Mouse (Mus musculus) hindbrain, postnatal 0 days (tissue): ENCODE data around the gene Trak1. TPM values are rescaled to one million over a fixed set of nuclear protein-coding genes. Genes with fewer than 3 reads are reported as not detected.
A peak's percentile ranks its signal among the peaks of the same experiment; 100 is the strongest.

Experiments used
- ATAC-seq: fragments of 200-750 bp; cut with Nextera tagmentation; 2 replicates; pipeline ENCODE4 v1.8.0; 2017; ENCODE audit warnings: mild to moderate bottlenecking, moderate TSS enrichment, moderate library complexity
- DNase-seq: peaks from one replicate; pipeline ENCODE4 v3.0.0-alpha.2; 2015; ENCODE audit warnings: low spot score
- H3K27ac ChIP-seq: fragments of 300-500 bp; sonication (generic); 2 replicates; pipeline ENCODE4 v1.5.1; 2014; ENCODE audit warnings: mild to moderate bottlenecking
- H3K27me3 ChIP-seq: fragments of 300-500 bp; sonication (generic); 2 replicates; pipeline ENCODE4 v1.6.1; 2014; ENCODE audit warnings: low read length, mixed read lengths; ENCODE audit not compliant: insufficient read depth
- H3K36me3 ChIP-seq: fragments of 300-500 bp; sonication (generic); 2 replicates; pipeline ENCODE4 v1.6.1; 2014; ENCODE audit warnings: low read length, mixed read lengths; ENCODE audit not compliant: insufficient read depth
- H3K4me1 ChIP-seq: fragments of 300-500 bp; sonication (generic); 2 replicates; pipeline ENCODE4 v1.6.1; 2014; ENCODE audit warnings: antibody characterized with exemption, low read length, mixed read lengths; ENCODE audit not compliant: insufficient read depth
- H3K4me2 ChIP-seq: fragments of 300-500 bp; sonication (generic); 2 replicates; pipeline ENCODE4 v1.6.1; 2014; ENCODE audit warnings: low read depth, mild to moderate bottlenecking, low read length, moderate library complexity, mixed read lengths
- H3K4me3 ChIP-seq: fragments of 300-500 bp; sonication (generic); 2 replicates; pipeline ENCODE4 v1.5.1; 2014; ENCODE audit warnings: low read length
- H3K9ac ChIP-seq: fragments of 300-500 bp; sonication (generic); replicated peaks from 2 replicates; pipeline ENCODE4 v1.6.1; 2014; ENCODE audit warnings: mild to moderate bottlenecking, low read length, moderate library complexity, mixed read lengths
- H3K9me3 ChIP-seq: fragments of 300-500 bp; sonication (generic); 2 replicates; pipeline ENCODE4 v1.6.1; 2016; ENCODE audit warnings: low read length, mixed read lengths
- CTCF ChIP-seq: IDR thresholded peaks from 2 replicates; pipeline ENCODE4 v1.5.1; 2016; ENCODE audit warnings: antibody characterized with exemption, control low read depth, low read depth
- WGBS: fragments of 180-500 bp; shearing (Covaris S2); extraction: QIAGEN DNeasy Blood & Tissue Kit; methylation state at CpG from one replicate; pipeline ENCODE4 v1.1.7; 2014; 5-methylcytosine and 5-hydroxymethylcytosine counted together
- polyA plus RNA-seq: library from polyadenylated mRNA; unstranded; fragments of >200 nt; fragmentation: Nextera tagmentation; extraction: Ambion mirVana; gene quantifications from 2 replicates; pipeline ENCODE4 v1.2.1, GENCODE M21; 2015
- total RNA-seq: library from RNA; depleted of rRNA; stranded (reverse); fragments of >200 nt; gene quantifications from 2 replicates; pipeline ENCODE4 v1.2.3, GENCODE M21; 2014

The Trak1 gene
- total and polyA plus RNA-seq, 2 experiments from 2014 or later = 57.8 to 129 TPM

DNA sequence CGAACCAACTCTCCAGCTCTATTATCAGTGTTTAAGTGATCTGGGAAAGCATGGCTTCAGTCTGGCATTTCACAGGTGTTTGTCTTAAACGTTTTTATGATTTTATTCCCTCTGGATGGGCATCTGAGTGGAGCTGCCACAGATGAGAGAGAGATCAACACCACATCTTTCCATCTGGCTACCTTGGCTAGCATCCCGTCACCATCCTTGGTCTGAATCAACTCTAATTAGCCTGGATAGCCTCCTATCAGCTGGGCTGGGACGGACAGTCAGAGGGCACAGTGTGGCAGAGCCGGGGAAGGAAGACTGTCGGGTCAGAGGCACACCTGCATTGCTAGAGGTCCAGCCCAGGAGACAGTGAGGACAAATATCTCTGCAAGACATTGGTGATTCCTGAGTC lies 15.4 kb upstream of the Trak1 start:
- DNase-seq (no peak), ATAC-seq (no peak)
- 0 out of 2 replicates have a peak, but pooled peaks cover 8% of the 10 kb centered on the region for H3K4me1 ChIP-seq
- no peak overlapping the region for H3K27ac ChIP-seq
- WGBS = 80% methylated on average over 6 of the region's 6 CpGs
- no peak overlapping the region for H3K4me2 ChIP-seq
- no peaks in the 10 kb centered on the region for H3K9me3 ChIP-seq
- H3K36me3 ChIP-seq = no peaks in the 10 kb centered on the region
- no peak overlapping the region for H3K4me3 ChIP-seq
- no peak for TF ChIP-seq CTCF
- no peaks in the 10 kb centered on the region for H3K27me3 ChIP-seq
- no peak overlapping the region for H3K9ac ChIP-seq

DNA sequence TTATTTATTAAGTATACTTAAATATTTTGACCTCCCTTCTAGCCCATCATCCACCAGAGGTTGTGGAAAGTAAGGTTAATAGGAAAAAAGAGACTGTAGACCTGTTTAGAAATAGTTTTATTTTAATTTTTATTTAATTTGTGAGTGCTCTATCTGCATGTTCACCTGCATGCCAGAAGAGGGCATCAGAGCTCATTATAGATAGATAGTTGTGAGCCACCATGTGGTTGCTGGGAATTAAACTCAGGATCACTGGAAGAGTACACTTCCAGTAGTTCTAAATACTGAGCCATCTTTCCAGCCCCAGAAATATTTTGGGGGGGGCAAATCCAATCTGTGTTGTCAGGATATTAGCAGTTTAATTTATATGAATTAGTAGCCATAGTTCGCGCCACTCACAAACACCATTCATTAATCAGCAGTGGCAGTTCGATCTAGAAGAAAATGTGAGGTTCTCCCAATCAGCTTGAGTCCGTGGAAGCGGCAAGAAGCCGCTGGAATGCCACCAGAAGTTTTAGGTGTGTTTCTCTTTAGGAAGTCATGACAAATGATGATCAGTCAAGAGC lies 13.6 kb upstream of the Trak1 start:
- H3K27ac ChIP-seq = no peak overlapping the region
- no peak overlapping the region for H3K4me2 ChIP-seq
- H3K4me1 ChIP-seq = 0 out of 2 replicates have a peak, but pooled peaks cover 5% of the 10 kb centered on the region
- 98% methylated on average over 6 of the region's 6 CpGs for WGBS
- no peak overlapping the region for H3K9ac ChIP-seq
- H3K9me3 ChIP-seq = no peaks in the 10 kb centered on the region
- no peaks in the 10 kb centered on the region for H3K36me3 ChIP-seq
- ATAC-seq = no peak
- no peak overlapping the region for H3K4me3 ChIP-seq
- TF ChIP-seq CTCF = peak; percentile 66
- peak; percentile 26 for DNase-seq
- no peaks in the 10 kb centered on the region for H3K27me3 ChIP-seq

DNA sequence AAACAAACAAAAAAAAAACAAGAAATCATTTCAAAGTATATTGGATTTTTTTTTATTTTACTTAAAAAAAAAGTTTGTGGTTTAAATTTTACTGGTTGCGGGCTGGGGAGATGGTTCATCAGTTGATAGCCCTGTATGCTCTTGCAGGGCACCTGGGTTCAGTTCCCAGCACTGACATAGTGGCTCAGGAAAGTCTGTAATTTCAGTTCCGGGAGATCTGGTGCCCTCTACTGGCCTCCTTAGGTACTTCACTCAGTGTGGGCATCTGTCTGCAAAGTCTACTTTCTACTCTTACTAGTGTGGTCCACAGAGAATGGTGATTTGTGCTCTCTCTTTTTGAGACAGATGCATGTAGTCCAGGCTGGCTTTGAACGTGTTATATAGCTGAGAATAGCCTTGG lies 12.9 kb upstream of the Trak1 start:
- H3K9ac ChIP-seq = no peak overlapping the region
- H3K4me3 ChIP-seq = no peak overlapping the region
- H3K9me3 ChIP-seq = no peaks in the 10 kb centered on the region
- H3K27me3 ChIP-seq = no peaks in the 10 kb centered on the region
- no peak overlapping the region for H3K4me2 ChIP-seq
- DNase-seq (peak; percentile 31), ATAC-seq (no peak)
- 0 out of 2 replicates have a peak, but pooled peaks cover 5% of the 10 kb centered on the region for H3K4me1 ChIP-seq
- H3K27ac ChIP-seq = no peak overlapping the region
- no peaks in the 10 kb centered on the region for H3K36me3 ChIP-seq
- 86% methylated on average over 3 of the region's 3 CpGs for WGBS
- peak; percentile 66 for TF ChIP-seq CTCF

DNA sequence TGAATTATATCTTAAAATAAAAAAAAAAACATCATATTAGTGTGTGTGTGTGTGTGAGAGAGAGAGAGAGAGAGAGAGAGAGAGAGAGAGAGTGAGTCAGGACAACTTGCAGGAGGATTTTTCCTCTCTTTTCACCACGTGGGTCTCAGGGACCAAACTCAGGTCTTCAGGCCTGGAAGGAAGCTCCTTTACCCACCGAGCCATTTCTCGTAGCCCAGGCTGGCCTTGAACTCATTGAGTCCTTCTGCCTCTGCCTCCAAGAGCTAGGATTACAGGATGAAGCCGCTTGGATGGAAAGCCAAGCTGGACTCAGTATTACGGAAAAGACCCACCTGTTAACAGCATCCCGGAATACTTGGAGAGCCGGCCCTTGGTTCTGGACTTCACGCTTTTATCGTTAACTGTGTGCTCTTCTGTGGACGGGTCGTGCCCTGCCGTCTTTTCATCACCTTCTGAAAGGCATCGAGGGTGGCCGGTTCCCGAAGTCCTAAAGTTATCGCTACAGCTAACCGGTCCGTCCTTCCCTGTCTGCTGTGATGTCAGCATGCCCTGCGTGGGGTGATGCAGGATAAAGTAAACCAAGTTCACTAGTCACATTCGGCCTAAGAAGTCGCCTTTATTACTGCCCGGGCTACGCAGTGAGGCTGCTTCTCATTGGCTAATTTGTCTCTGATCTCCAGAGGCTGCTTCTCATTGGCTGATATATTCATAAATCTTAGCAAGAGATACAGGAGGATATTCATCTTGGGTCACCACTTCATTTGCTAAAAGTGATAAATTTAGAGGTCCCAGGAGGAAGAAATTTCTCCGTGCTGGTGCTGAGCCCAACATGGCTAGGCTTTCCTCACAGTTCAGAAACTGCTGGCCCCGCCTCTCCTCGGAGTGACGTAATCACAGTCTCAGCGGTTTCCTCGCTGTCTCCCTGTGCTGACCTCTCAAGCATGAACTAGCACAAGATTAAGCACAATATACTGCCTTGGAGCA lies 11.7 kb upstream of the Trak1 start:
- 15% methylated on average over 29 of the region's 29 CpGs for WGBS
- Histone ChIP-seq H3K4me3 (peak overlapping the region; percentile 43), H3K4me2 (peak overlapping the region; percentile 65), H3K9ac (peak overlapping the region; percentile 48), H3K27me3 (no peaks in the 10 kb centered on the region), H3K36me3 (no peaks in the 10 kb centered on the region), H3K4me1 (0 out of 2 replicates have a peak, but pooled peaks cover 5% of the 10 kb centered on the region), H3K27ac (peak overlapping the region; percentile 32; the same call in 1 of the 2 replicates), H3K9me3 (no peaks in the 10 kb centered on the region)
- DNase-seq (peak; percentile 74), ATAC-seq (peak; percentile 87)
- TF ChIP-seq CTCF = no peak

DNA sequence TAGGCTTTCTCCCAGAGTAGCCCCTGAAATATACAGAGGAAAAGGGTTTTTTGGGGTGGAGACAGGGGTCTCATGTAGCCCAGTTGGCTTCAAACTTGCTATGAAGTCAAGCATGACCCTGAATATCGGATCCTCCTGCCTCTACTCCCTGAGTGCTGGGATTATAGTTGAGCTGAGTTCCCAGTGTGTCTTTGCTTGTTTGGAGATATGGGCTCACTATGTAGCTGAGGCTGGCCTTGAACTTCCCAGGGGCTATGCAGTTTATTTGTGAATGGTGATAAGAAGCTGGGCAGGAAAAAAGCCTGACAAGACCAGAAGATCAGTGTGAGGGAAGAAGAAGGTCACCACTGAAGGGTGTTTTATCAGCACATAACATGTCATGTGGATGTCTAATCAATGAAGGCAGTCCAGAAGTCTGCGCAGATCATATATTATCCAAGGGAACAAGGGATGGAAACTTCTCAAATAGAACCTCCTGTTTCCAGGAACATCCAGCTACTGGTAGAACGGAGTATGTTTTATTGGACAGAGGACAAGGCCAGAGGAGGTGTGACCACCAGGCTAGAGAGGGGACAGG lies 10.9 kb upstream of the Trak1 start:
- Histone ChIP-seq H3K4me3 (peak overlapping the region; percentile 43), H3K4me1 (0 out of 2 replicates have a peak, but pooled peaks cover 5% of the 10 kb centered on the region), H3K9ac (peak overlapping the region; percentile 48; the same call in 1 of the 2 replicates), H3K4me2 (peak overlapping the region; percentile 65), H3K27ac (no peak overlapping the region), H3K27me3 (no peaks in the 10 kb centered on the region), H3K9me3 (no peaks in the 10 kb centered on the region), H3K36me3 (no peaks in the 10 kb centered on the region)
- no peak for TF ChIP-seq CTCF
- DNase-seq = no peak
- WGBS = 71% methylated on average over 3 of the region's 3 CpGs
- no peak for ATAC-seq

DNA sequence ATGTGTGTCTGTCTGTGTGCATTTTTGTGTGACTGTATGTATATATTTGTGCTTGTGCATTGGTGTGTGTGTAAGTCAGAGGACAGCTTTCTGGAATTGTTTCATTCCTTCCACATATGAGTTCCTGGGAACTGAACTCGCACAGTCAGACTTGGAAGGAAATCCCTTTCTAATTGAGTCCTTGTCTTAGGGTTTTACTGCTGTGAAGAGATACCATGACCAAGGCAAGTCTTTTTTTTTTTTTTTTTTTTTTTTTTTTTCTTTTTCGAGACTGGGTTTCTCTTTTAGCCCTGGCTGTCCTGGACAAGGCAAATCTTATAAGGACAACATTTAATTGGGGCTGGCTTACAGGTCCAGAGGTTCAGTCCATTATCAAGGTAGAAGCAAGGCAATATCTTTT lies 6.0 kb upstream of the Trak1 start:
- H3K27me3 ChIP-seq = no peaks in the 10 kb centered on the region
- H3K27ac ChIP-seq = no peak overlapping the region
- H3K4me2 ChIP-seq = no peak overlapping the region
- no peaks in the 10 kb centered on the region for H3K9me3 ChIP-seq
- TF ChIP-seq CTCF = no peak
- no peak overlapping the region for H3K9ac ChIP-seq
- ATAC-seq (no peak), DNase-seq (no peak)
- no peaks in the 10 kb centered on the region for H3K36me3 ChIP-seq
- 84% methylated on average over 2 of the region's 2 CpGs for WGBS
- H3K4me3 ChIP-seq = no peak overlapping the region
- 0 out of 2 replicates have a peak, but pooled peaks cover 3% of the 10 kb centered on the region for H3K4me1 ChIP-seq
